Mouse (Mus musculus) hindbrain, postnatal 0 days (tissue): ENCODE results near the gene Tmem53. TPM values are rescaled to one million over a fixed set of nuclear protein-coding genes. Genes with fewer than 3 reads are reported as not detected.
A peak's percentile ranks its signal among the peaks of the same experiment; 100 is the strongest.

Experiments used
- ATAC-seq: fragments of 200-750 bp; cut with Nextera tagmentation; 2 replicates; pipeline ENCODE4 v1.8.0; 2017; ENCODE audit warnings: mild to moderate bottlenecking, moderate TSS enrichment, moderate library complexity
- DNase-seq: peaks from one replicate; pipeline ENCODE4 v3.0.0-alpha.2; 2015; ENCODE audit warnings: low spot score
- H3K27ac ChIP-seq: fragments of 300-500 bp; sonication (generic); 2 replicates; pipeline ENCODE4 v1.5.1; 2014; ENCODE audit warnings: mild to moderate bottlenecking
- H3K27me3 ChIP-seq: fragments of 300-500 bp; sonication (generic); 2 replicates; pipeline ENCODE4 v1.6.1; 2014; ENCODE audit warnings: low read length, mixed read lengths; ENCODE audit not compliant: insufficient read depth
- H3K36me3 ChIP-seq: fragments of 300-500 bp; sonication (generic); 2 replicates; pipeline ENCODE4 v1.6.1; 2014; ENCODE audit warnings: low read length, mixed read lengths; ENCODE audit not compliant: insufficient read depth
- H3K4me1 ChIP-seq: fragments of 300-500 bp; sonication (generic); 2 replicates; pipeline ENCODE4 v1.6.1; 2014; ENCODE audit warnings: antibody characterized with exemption, low read length, mixed read lengths; ENCODE audit not compliant: insufficient read depth
- H3K4me2 ChIP-seq: fragments of 300-500 bp; sonication (generic); 2 replicates; pipeline ENCODE4 v1.6.1; 2014; ENCODE audit warnings: low read depth, mild to moderate bottlenecking, low read length, moderate library complexity, mixed read lengths
- H3K4me3 ChIP-seq: fragments of 300-500 bp; sonication (generic); 2 replicates; pipeline ENCODE4 v1.5.1; 2014; ENCODE audit warnings: low read length
- H3K9ac ChIP-seq: fragments of 300-500 bp; sonication (generic); replicated peaks from 2 replicates; pipeline ENCODE4 v1.6.1; 2014; ENCODE audit warnings: mild to moderate bottlenecking, low read length, moderate library complexity, mixed read lengths
- H3K9me3 ChIP-seq: fragments of 300-500 bp; sonication (generic); 2 replicates; pipeline ENCODE4 v1.6.1; 2016; ENCODE audit warnings: low read length, mixed read lengths
- CTCF ChIP-seq: IDR thresholded peaks from 2 replicates; pipeline ENCODE4 v1.5.1; 2016; ENCODE audit warnings: antibody characterized with exemption, control low read depth, low read depth
- WGBS: fragments of 180-500 bp; shearing (Covaris S2); extraction: QIAGEN DNeasy Blood & Tissue Kit; methylation state at CpG from one replicate; pipeline ENCODE4 v1.1.7; 2014; 5-methylcytosine and 5-hydroxymethylcytosine counted together
- polyA plus RNA-seq: library from polyadenylated mRNA; unstranded; fragments of >200 nt; fragmentation: Nextera tagmentation; extraction: Ambion mirVana; gene quantifications from 2 replicates; pipeline ENCODE4 v1.2.1, GENCODE M21; 2015
- total RNA-seq: library from RNA; depleted of rRNA; stranded (reverse); fragments of >200 nt; gene quantifications from 2 replicates; pipeline ENCODE4 v1.2.3, GENCODE M21; 2014; rRNA removed

The Tmem53 gene
- 7.5 and 16.5 TPM in 2 replicates for total RNA-seq
- polyA plus RNA-seq, result 14.0 and 14.5 TPM in 2 replicates

- WGBS, result under 1% methylated on average over 38 of the region's 43 CpGs
- H3K9ac ChIP-seq, result peak within 1 kb of the TSS; percentile 73
- H3K4me1 ChIP-seq, result peaks cover 12% of the 10 kb centered on the region; the same call in 1 of the 2 replicates
- H3K36me3 ChIP-seq, result no peaks in the 10 kb centered on the region
- TF ChIP-seq CTCF, result no peak
- no peaks in the 10 kb centered on the region for H3K27me3 ChIP-seq
- ATAC-seq, result peak; percentile 97
- H3K27ac ChIP-seq, result peak within 1 kb of the TSS; percentile 68
- H3K9me3 ChIP-seq, result no peaks in the 10 kb centered on the region
- peak within 1 kb of the TSS; percentile 76 for H3K4me2 ChIP-seq
- peak; percentile 90 for DNase-seq
- H3K4me3 ChIP-seq, result peak within 1 kb of the TSS; percentile 57
These were observed at the start of gene Tmem53, which contains the start of gene Armh1 for GRCm38 (mm10) chr4:117251801-117252316. Tmem53 (plus strand) TSS chr4:117251951. Armh1 (minus strand) TSS chr4:117252125.

- H3K27me3 ChIP-seq, result no peaks in the 10 kb centered on the region
- peak overlapping the region; percentile 52 for H3K4me2 ChIP-seq
- DNase-seq, result peak; percentile 83
- H3K27ac ChIP-seq, result 0 out of 2 replicates have a peak overlapping the region, but pooled peaks have one; percentile 8
- H3K9me3 ChIP-seq, result no peaks in the 10 kb centered on the region
- no peaks in the 10 kb centered on the region for H3K36me3 ChIP-seq
- H3K4me1 ChIP-seq, result no peaks in the 10 kb centered on the region
- peak overlapping the region; percentile 21 for H3K4me3 ChIP-seq
- 2% methylated on average over 25 of the region's 25 CpGs for WGBS
- peak; percentile 90 for ATAC-seq
- TF ChIP-seq CTCF, result peak; percentile 78
- H3K9ac ChIP-seq, result peak overlapping the region; percentile 34
These were observed 49.4 kb upstream of the Tmem53 start for GRCm38 (mm10) chr4:117202046-117202991.

- H3K27me3 ChIP-seq, result no peaks in the 10 kb centered on the region
- TF ChIP-seq CTCF, result no peak
- 59% methylated on average over 4 of the region's 4 CpGs for WGBS
- H3K27ac ChIP-seq, result 0 out of 2 replicates have a peak overlapping the region, but pooled peaks have one; percentile 8
- ATAC-seq (no peak; the same call in 1 of the 2 replicates), DNase-seq (no peak)
- H3K4me1 ChIP-seq, result no peaks in the 10 kb centered on the region
- peak overlapping the region; percentile 34; the same call in 1 of the 2 replicates for H3K9ac ChIP-seq
- H3K4me3 ChIP-seq, result no peak overlapping the region
- no peaks in the 10 kb centered on the region for H3K36me3 ChIP-seq
- H3K4me2 ChIP-seq, result no peak overlapping the region
- no peaks in the 10 kb centered on the region for H3K9me3 ChIP-seq
These were observed 48.8 kb upstream of the Tmem53 start for GRCm38 (mm10) chr4:117202992-117203354.

- 82% methylated on average over 6 of the region's 6 CpGs for WGBS
- Histone ChIP-seq H3K9ac (no peak overlapping the region), H3K4me1 (no peaks in the 10 kb centered on the region), H3K27ac (no peak overlapping the region), H3K9me3 (no peaks in the 10 kb centered on the region), H3K27me3 (no peaks in the 10 kb centered on the region), H3K4me3 (no peak overlapping the region), H3K36me3 (no peaks in the 10 kb centered on the region), H3K4me2 (no peak overlapping the region)
- ATAC-seq, result no peak
- no peak for TF ChIP-seq CTCF
- no peak for DNase-seq
These were observed 42.2 kb upstream of the Tmem53 start for GRCm38 (mm10) chr4:117209592-117209991.

GRCm38 (mm10) chr4:117210147-117211074, 41.3 kb upstream of the Tmem53 start:
- peak overlapping the region; percentile 17; the same call in 1 of the 2 replicates for H3K4me2 ChIP-seq
- WGBS, result 4% methylated on average over 20 of the region's 20 CpGs

GRCm38 (mm10) chr4:117214250-117214649, 37.5 kb upstream of the Tmem53 start:
- ATAC-seq (no peak), DNase-seq (no peak)
- Histone ChIP-seq H3K27me3 (no peaks in the 10 kb centered on the region), H3K4me1 (no peaks in the 10 kb centered on the region), H3K9me3 (no peaks in the 10 kb centered on the region), H3K27ac (no peak overlapping the region), H3K36me3 (no peaks in the 10 kb centered on the region), H3K9ac (no peak overlapping the region), H3K4me2 (no peak overlapping the region), H3K4me3 (no peak overlapping the region)
- WGBS, result 77% methylated on average over 6 of the region's 6 CpGs
- TF ChIP-seq CTCF, result no peak

More at GRCm38 (mm10) chr4:117210147-117211074, 41.3 kb upstream of the Tmem53 start:
- ATAC-seq (peak; percentile 88), DNase-seq (peak; percentile 90)
- H3K9ac ChIP-seq, result no peak overlapping the region; the same call in 1 of the 2 replicates
- H3K4me3 ChIP-seq, result no peak overlapping the region
- no peaks in the 10 kb centered on the region for H3K4me1 ChIP-seq
- H3K36me3 ChIP-seq, result no peaks in the 10 kb centered on the region
- peak; percentile 79 for TF ChIP-seq CTCF
- H3K27ac ChIP-seq, result no peak overlapping the region
- no peaks in the 10 kb centered on the region for H3K9me3 ChIP-seq
- H3K27me3 ChIP-seq, result no peaks in the 10 kb centered on the region
